Mouse (Mus musculus) erythroblast, adult 5-6 weeks (primary cell): Measurements from ENCODE around the gene Mmp15. TPM values are rescaled to one million over a fixed set of nuclear protein-coding genes. Genes with fewer than 3 reads are reported as not detected.

ENCODE experiments used
- ATAC-seq: replicated peaks from 2 replicates; pipeline ENCODE4 v1.8.0; 2016; ENCODE audit warnings: moderate number of reproducible peaks, mild to moderate bottlenecking, moderate TSS enrichment, inconsistent platforms; ENCODE audit not compliant: poor library complexity, low FRiP score, severe bottlenecking
- total RNA-seq, 2 experiments: library from RNA; stranded (forward) in 1 of 2; stranded (reverse) in 1 of 2; fragments of 150-400 nt in 1 of 2; fragments of 200-764, 138-1000 nt in 1 of 2; gene quantifications; 2 replicates each; pipeline versions ENCODE4 v1.2.3 to v1.2.4; 2015 to 2017; ENCODE audit warnings: low replicate concordance in 2 of 2

Mmp15 gene
- total RNA-seq (2015; ENCODE audit: low replicate concordance) (not detected in 2 replicates), total RNA-seq (2017; ENCODE audit: low replicate concordance) (not detected in 2 replicates)

- no peak for ATAC-seq
These were observed at the start of gene Mmp15 for GRCm38 (mm10) chr8:95352151-95352870. Gene Mmp15 (plus strand): TSS chr8:95352268.

- ATAC-seq, result no peak
These were observed 49.7 kb upstream of the Mmp15 start for GRCm38 (mm10) chr8:95302410-95302809.

- no peak for ATAC-seq
These were observed 46.5 kb upstream of the Mmp15 start for GRCm38 (mm10) chr8:95305526-95305925.

GRCm38 (mm10) chr8:95306431-95306830 is 45.6 kb upstream of the Mmp15 start, which contains the start of gene Cngb1:
Gene Cngb1 (minus strand): TSS chr8:95306585.
- ATAC-seq, result no peak

GRCm38 (mm10) chr8:95310342-95310970 is 41.6 kb upstream of the Mmp15 start, which contains the start of gene Tepp:
Gene Tepp (plus strand): TSS chr8:95310566.
- no peak for ATAC-seq

GRCm38 (mm10) chr8:95312836-95313235 is 39.2 kb upstream of the Mmp15 start:
- ATAC-seq, result no peak

GRCm38 (mm10) chr8:95313857-95314256 is 38.2 kb upstream of the Mmp15 start:
- ATAC-seq, result no peak

GRCm38 (mm10) chr8:95314707-95315106 is 37.4 kb upstream of the Mmp15 start:
- ATAC-seq, result no peak

GRCm38 (mm10) chr8:95315350-95315749 is 36.7 kb upstream of the Mmp15 start:
- ATAC-seq, result no peak

- ATAC-seq, result peak; percentile 68
These were observed 31.6 kb upstream of the Mmp15 start for GRCm38 (mm10) chr8:95320224-95321139.

- no peak for ATAC-seq
These were observed 28.9 kb upstream of the Mmp15 start for GRCm38 (mm10) chr8:95323201-95323600.

GRCm38 (mm10) chr8:95324646-95325045 is 27.4 kb upstream of the Mmp15 start:
- ATAC-seq, result no peak

GRCm38 (mm10) chr8:95326822-95327221 is 25.2 kb upstream of the Mmp15 start:
- no peak for ATAC-seq

GRCm38 (mm10) chr8:95327866-95328465 is 24.1 kb upstream of the Mmp15 start:
- ATAC-seq, result no peak

GRCm38 (mm10) chr8:95330367-95330766 is 21.7 kb upstream of the Mmp15 start:
- ATAC-seq, result no peak

- ATAC-seq, result peak; percentile 38
These were observed 20.8 kb upstream of the Mmp15 start for GRCm38 (mm10) chr8:95331156-95331719.

GRCm38 (mm10) chr8:95331720-95332436 is 20.2 kb upstream of the Mmp15 start, which contains the start of the genes Zfp319 and Usb1:
Gene Zfp319 (minus strand): TSS chr8:95331950.
Gene Usb1 (plus strand): TSS chr8:95332284.
- ATAC-seq, result peak; percentile 89

- no peak for ATAC-seq
These were observed 19.4 kb upstream of the Mmp15 start for GRCm38 (mm10) chr8:95332437-95333199.
